ENCODE assay signal across 20 mouse cellular contexts in the genomic region with DNA sequence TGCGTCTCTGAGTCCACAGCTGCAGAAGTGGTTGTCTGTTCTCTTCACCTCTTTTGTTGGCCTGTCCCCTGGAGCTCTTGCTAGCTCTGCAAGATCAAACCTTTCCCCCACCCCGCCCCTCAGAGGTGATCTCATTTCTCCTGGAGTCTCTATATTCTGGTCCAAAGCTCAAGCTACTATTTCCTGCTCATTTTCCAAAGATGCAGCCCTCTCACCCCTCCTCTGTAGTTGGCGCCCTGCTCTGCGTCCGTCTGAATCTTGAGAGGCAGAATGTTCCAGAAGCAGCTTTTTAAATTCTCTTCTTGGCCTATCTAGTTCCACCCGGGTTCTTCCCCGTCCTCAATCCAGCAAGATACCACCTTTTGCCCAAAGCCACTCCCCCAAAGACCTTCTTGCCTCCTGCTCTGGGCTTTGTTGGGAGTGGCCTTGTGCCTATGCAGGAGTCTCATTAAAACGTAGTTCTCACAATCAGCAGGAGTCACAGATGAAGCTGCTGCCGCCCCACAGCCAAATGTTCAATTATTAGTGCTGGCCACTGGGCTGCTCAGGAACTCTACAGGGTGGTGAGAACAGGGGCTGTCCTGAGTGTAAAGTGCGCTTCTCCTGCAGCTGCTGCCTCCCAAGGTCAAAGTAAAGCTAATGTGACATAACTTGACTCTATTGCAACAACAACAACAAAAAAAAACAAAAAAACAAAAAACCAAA. TPM values are rescaled to one million over a fixed set of nuclear protein-coding genes. Genes with fewer than 3 reads are reported as not detected.
DNase-seq lines count a peak whose midpoint lies in the region; ATAC-seq and TF ChIP-seq lines count a peak whose summit lies in the region.
"Had no signal": no experiment of that assay in that cellular context is flagged by ENCODE, and none has a peak within 500 bp of the region (broad histone marks: within the 10 kb centered on the region; RNA-seq: fewer than 3 reads in every experiment).

No protein-coding gene starts in this region.

- H3K9ac ChIP-seq in kidney, embryonic 16.5 days (replicated peaks; ENCODE audit: low read length): no peak overlapping the region
- H3K9ac ChIP-seq in liver, embryonic 12.5 days: no peak overlapping the region
- H3K9ac ChIP-seq: embryonic facial prominence, embryonic 12.5 days; forebrain, embryonic 12.5 days; heart, embryonic 12.5 days had no signal

- no peak overlapping the region for H3K4me3 ChIP-seq in kidney, adult 2 months (ENCODE audit: insufficient read depth, low read depth, low read length)
- H3K4me3 ChIP-seq in kidney, embryonic 16.5 days (ENCODE audit: low read length): no peak overlapping the region
- no peak overlapping the region for H3K4me3 ChIP-seq in liver, embryonic 12.5 days
- H3K4me3 ChIP-seq: embryonic facial prominence, embryonic 12.5 days; forebrain, embryonic 12.5 days; heart, embryonic 12.5 days; hindbrain, embryonic 10.5 days had no signal

- H3K36me3 ChIP-seq in kidney, adult 2 months (ENCODE audit: control insufficient read depth, insufficient read depth, low read length): no peaks in the 10 kb centered on the region
- no peaks in the 10 kb centered on the region for H3K36me3 ChIP-seq in kidney, embryonic 16.5 days (ENCODE audit: insufficient read depth, low read length)
- H3K36me3 ChIP-seq in liver, embryonic 12.5 days: no peaks in the 10 kb centered on the region
- H3K36me3 ChIP-seq: embryonic facial prominence, embryonic 12.5 days; forebrain, embryonic 12.5 days; heart, embryonic 12.5 days; hindbrain, embryonic 10.5 days had no signal

- no peak for TF ChIP-seq POLR2A in kidney, adult 2 months (IDR thresholded peaks at IDR 0.05; ENCODE audit: low read depth, low read length)

- peaks cover 15% of the 10 kb centered on the region; the same call in 1 of the 2 replicates for H3K4me1 ChIP-seq in kidney, adult 2 months (ENCODE audit: control insufficient read depth, insufficient read depth, low read length)
- H3K4me1 ChIP-seq in kidney, embryonic 16.5 days (ENCODE audit: insufficient read depth, low read length): 0 out of 2 replicates have a peak, but pooled peaks cover 2% of the 10 kb centered on the region
- no peaks in the 10 kb centered on the region for H3K4me1 ChIP-seq in liver, embryonic 12.5 days
- H3K4me1 ChIP-seq: embryonic facial prominence, embryonic 12.5 days; forebrain, embryonic 12.5 days; hindbrain, embryonic 10.5 days had no signal

- TF ChIP-seq CTCF in kidney, adult 2 months (conservative IDR thresholded peaks at IDR 0.05; ENCODE audit: insufficient read depth, insufficient read length, low read depth, low read length): no peak

- WGBS in kidney, adult 2 months: 45% methylated on average over 10 of the region's 10 CpGs
- 60% methylated on average over 10 of the region's 10 CpGs for WGBS in kidney, embryonic 16.5 days
- WGBS in liver, embryonic 12.5 days (ENCODE audit: insufficient replicate concordance): 55% methylated on average over 10 of the region's 10 CpGs

- no peaks in the 10 kb centered on the region for H3K9me3 ChIP-seq in kidney, embryonic 16.5 days (ENCODE audit: low read length)
- no peaks in the 10 kb centered on the region for H3K9me3 ChIP-seq in liver, embryonic 12.5 days (replicated peaks)
- H3K9me3 ChIP-seq: embryonic facial prominence, embryonic 12.5 days; forebrain, embryonic 12.5 days; heart, embryonic 12.5 days; hindbrain, embryonic 10.5 days had no signal

- H3K4me2 ChIP-seq in kidney, embryonic 16.5 days (replicated peaks; ENCODE audit: low read depth, low read length): no peak overlapping the region
- no peak overlapping the region for H3K4me2 ChIP-seq in liver, embryonic 12.5 days
- H3K4me2 ChIP-seq: embryonic facial prominence, embryonic 12.5 days; forebrain, embryonic 12.5 days; heart, embryonic 12.5 days had no signal

- H3K27me3 ChIP-seq in kidney, adult 2 months (replicated peaks; ENCODE audit: control insufficient read depth, insufficient read depth, low read length): no peaks in the 10 kb centered on the region
- H3K27me3 ChIP-seq in kidney, embryonic 16.5 days (ENCODE audit: insufficient read depth, low read length): no peaks in the 10 kb centered on the region
- peaks cover 30% of the 10 kb centered on the region for H3K27me3 ChIP-seq in liver, embryonic 12.5 days (replicated peaks)
- H3K27me3 ChIP-seq: embryonic facial prominence, embryonic 12.5 days; forebrain, embryonic 12.5 days had no signal

- no peak for ATAC-seq in kidney, embryonic 16.5 days (ENCODE audit: low FRiP score, low TSS enrichment)
- no peak for ATAC-seq in liver, embryonic 12.5 days
- ATAC-seq: forebrain, embryonic 16.5 days had no signal

- peak; percentile 20 for DNase-seq in ZHBTc4 (ENCODE audit: low read depth, low spot score)
- peak; percentile 76 for DNase-seq in kidney, adult 2 months
- peak; percentile 66 to 90 for DNase-seq in kidney, postnatal 25 days
- no peak for DNase-seq in lung, postnatal 14 days
- no peak for DNase-seq in c-Kit-positive CD71-positive TER-119-positive erythroid progenitor cells, embryonic 14.5 days (ENCODE audit: low spot score)
- DNase-seq in left cerebral cortex, adult 18-20 months (ENCODE audit: low spot score in 2 of 2): no peak
- DNase-seq: adrenal gland, postnatal 10 days; cerebellum, adult 11-12 months; cerebellum, adult 9-10 months; cerebellum, postnatal 25 days; gastrocnemius, postnatal 14 days had no signal

- peak overlapping the region; percentile 97 for H3K27ac ChIP-seq in kidney, adult 2 months (ENCODE audit: insufficient read depth, low read depth, low read length)
- peak overlapping the region; percentile 11; the same call in 1 of the 2 replicates for H3K27ac ChIP-seq in kidney, embryonic 16.5 days (ENCODE audit: low read length)
- no peak overlapping the region for H3K27ac ChIP-seq in liver, embryonic 12.5 days
- H3K27ac ChIP-seq: embryonic facial prominence, embryonic 12.5 days; forebrain, embryonic 12.5 days; hindbrain, embryonic 10.5 days had no signal

RNA-seq across cellular contexts. Expression of a gene that starts 6.6 kb away (rescaled TPM):
- polyA plus RNA-seq in kidney, adult 2 months (2012; rRNA removed): 1.4 and 1.9 TPM in 2 replicates
- 0.22 and 0.40 TPM in 2 replicates for polyA plus RNA-seq in kidney, embryonic 16.5 days (2015; fragmentation: Nextera tagmentation; extraction: Ambion mirVana)
- under 1 TPM; 0.30 to 0.49 TPM for total RNA-seq in left cerebral cortex, adult 18-20 months (2021)
- 0.37 and 0.49 TPM in 2 replicates for polyA plus RNA-seq in liver, embryonic 12.5 days (2016; fragmentation: Nextera tagmentation; extraction: Ambion mirVana)
- total RNA-seq: gastrocnemius, postnatal 14 days; heart, adult 8-10 months; heart, postnatal 25 days had no signal

RNA-seq across cellular contexts. Expression of a gene that starts 25.9 kb away (rescaled TPM):
- 71.9 and 86.5 TPM in 2 replicates for polyA plus RNA-seq in kidney, adult 2 months (2012; rRNA removed)
- polyA plus RNA-seq in kidney, embryonic 16.5 days (2015; fragmentation: Nextera tagmentation; extraction: Ambion mirVana): 37.0 and 39.0 TPM in 2 replicates
- total RNA-seq in left cerebral cortex, adult 18-20 months (2021): 10 to 100 TPM; 18.3 to 19.4 TPM
- 17.2 and 17.5 TPM in 2 replicates for polyA plus RNA-seq in liver, embryonic 12.5 days (2016; fragmentation: Nextera tagmentation; extraction: Ambion mirVana)

RNA-seq across cellular contexts. Expression of a gene that starts 55.4 kb away (rescaled TPM):
- 64.7 and 68.2 TPM in 2 replicates for polyA plus RNA-seq in kidney, adult 2 months (2012; rRNA removed)
- 7.2 and 7.8 TPM in 2 replicates for polyA plus RNA-seq in kidney, embryonic 16.5 days (2015; fragmentation: Nextera tagmentation; extraction: Ambion mirVana)
- 1 to 10 TPM in 1 of 2 experiments, under 1 TPM in 1; 0.60 to 1.0 TPM for total RNA-seq in left cerebral cortex, adult 18-20 months (2021)
- polyA plus RNA-seq in liver, embryonic 12.5 days (2016; fragmentation: Nextera tagmentation; extraction: Ambion mirVana): 38.3 and 42.5 TPM in 2 replicates

Comparison
In these comparisons a context has a peak if more than half of its experiments do, and no peak if none do; other contexts are left out.
1. DNase-seq: peak in ZHBTc4 (single experiment), kidney, adult 2 months (single experiment) and kidney, postnatal 25 days (2 of 2); none in lung, postnatal 14 days (single experiment), c-Kit-positive CD71-positive TER-119-positive erythroid progenitor cells, embryonic 14.5 days (single experiment) and left cerebral cortex, adult 18-20 months (0 of 2).